Mouse (Mus musculus) myocyte (in vitro differentiated cells): ENCODE data around the gene Bud23. TPM values are rescaled to one million over a fixed set of nuclear protein-coding genes. Genes with fewer than 3 reads are reported as not detected.

Source experiments
- H3K27me3 ChIP-seq: one replicate; pipeline ENCODE4 v1.6.1; 2011; ENCODE audit not compliant: control insufficient read depth, insufficient read depth, insufficient read length
- H3K36me3 ChIP-seq: one replicate; pipeline ENCODE4 v1.6.1; 2011; ENCODE audit not compliant: control insufficient read depth, insufficient read depth
- H3K4me2 ChIP-seq: one replicate; pipeline ENCODE4 v1.6.1; 2011; ENCODE audit warnings: low read depth, control low read depth
- H3K4me3 ChIP-seq: one replicate; pipeline ENCODE4 v1.5.1; 2011; ENCODE audit warnings: mild to moderate bottlenecking, control low read depth, moderate library complexity
- H3K79me2 ChIP-seq: one replicate; pipeline ENCODE4 v1.6.1; 2011; ENCODE audit not compliant: control insufficient read depth, insufficient read depth
- H3ac ChIP-seq: one replicate; pipeline ENCODE4 v1.6.1; 2011; ENCODE audit not compliant: control insufficient read depth, insufficient read length
- CEBPB ChIP-seq: IDR thresholded peaks from 2 replicates; pipeline ENCODE4 v1.6.1; 2011; ENCODE audit warnings: mild to moderate bottlenecking, moderate library complexity; ENCODE audit not compliant: poor library complexity, insufficient read depth, severe bottlenecking
- E2F4 ChIP-seq: IDR thresholded peaks from one replicate; pipeline ENCODE4 v1.6.1; 2011; ENCODE audit warnings: mild to moderate bottlenecking, control low read depth, moderate library complexity; ENCODE audit not compliant: insufficient read depth
- MAX ChIP-seq: IDR thresholded peaks from one replicate; pipeline ENCODE4 v1.6.1; 2011; ENCODE audit warnings: low read depth, mild to moderate bottlenecking, control low read depth
- MYOD1 ChIP-seq, 3 experiments: IDR thresholded peaks; one replicate each; pipeline ENCODE4 v1.6.1; 2011; ENCODE audit warnings: control low read depth in 2 of 3, low read depth in 2 of 3, mild to moderate bottlenecking in 2 of 3, moderate library complexity in 1 of 3; ENCODE audit not compliant: insufficient read length in 2 of 3, control insufficient read depth in 1 of 3
- MYOG ChIP-seq, 3 experiments: IDR thresholded peaks; one replicate each; pipeline ENCODE4 v1.6.1; 2011; ENCODE audit warnings: control low read depth in 2 of 3, low read depth in 2 of 3, mild to moderate bottlenecking in 2 of 3; ENCODE audit not compliant: insufficient read length in 2 of 3, control insufficient read depth in 1 of 3, insufficient read depth in 1 of 3
- POLR2A ChIP-seq: IDR thresholded peaks from one replicate; pipeline ENCODE4 v1.6.1; 2011; ENCODE audit warnings: low read depth, mild to moderate bottlenecking, control low read depth, moderate library complexity; ENCODE audit not compliant: insufficient read length
- POLR2AphosphoS2 ChIP-seq: IDR thresholded peaks from one replicate; pipeline ENCODE4 v1.6.1; 2011; ENCODE audit warnings: low read depth, control low read depth; ENCODE audit not compliant: insufficient read length
- REST ChIP-seq: IDR thresholded peaks from one replicate; pipeline ENCODE4 v1.6.1; 2011; ENCODE audit warnings: mild to moderate bottlenecking, control low read depth, moderate library complexity; ENCODE audit not compliant: insufficient read depth, insufficient read length
- SRF ChIP-seq: IDR thresholded peaks from one replicate; pipeline ENCODE4 v1.6.1; 2011; ENCODE audit warnings: low read depth; ENCODE audit not compliant: control insufficient read depth, insufficient read length
- TCF12 ChIP-seq: IDR thresholded peaks from one replicate; pipeline ENCODE4 v1.6.1; 2011; ENCODE audit warnings: mild to moderate bottlenecking, control low read depth; ENCODE audit not compliant: poor library complexity, insufficient read depth, severe bottlenecking
- TCF3 ChIP-seq: IDR thresholded peaks from one replicate; pipeline ENCODE4 v1.6.1; 2011; ENCODE audit warnings: low read depth, control low read depth; ENCODE audit not compliant: insufficient read length
- USF1 ChIP-seq: IDR thresholded peaks from one replicate; pipeline ENCODE4 v1.6.1; 2011; ENCODE audit warnings: low read depth, mild to moderate bottlenecking, control low read depth, moderate library complexity
- polyA plus RNA-seq: library from polyadenylated mRNA; unstranded; fragments of >200 nt; fragmentation: generic; extraction: Trizol; gene quantifications from one replicate; pipeline ENCODE4 v1.2.1, GENCODE M21; 2012; ENCODE audit warnings: missing spikeins

Gene Bud23
- polyA plus RNA-seq, 1 experiment = 51.8 TPM

DNA sequence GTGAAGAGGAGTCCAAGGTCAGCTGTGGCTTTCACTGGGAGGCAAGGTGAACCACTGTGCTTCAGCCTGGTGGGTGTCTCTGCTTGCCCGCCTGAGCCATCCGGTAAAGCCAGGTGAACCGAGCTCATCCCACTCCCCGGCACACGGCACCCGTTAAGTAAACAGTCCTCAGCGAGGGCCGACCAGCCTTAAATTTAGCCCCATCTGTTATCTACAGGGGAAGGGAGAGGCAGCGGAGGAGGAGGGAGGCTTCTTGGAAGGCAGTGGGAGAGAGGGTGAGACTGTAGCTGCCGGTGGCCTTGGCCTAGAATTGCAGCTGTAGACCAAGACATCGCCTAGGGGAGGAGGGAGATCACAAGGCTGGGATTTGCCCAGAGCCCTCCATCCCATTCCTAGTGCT, 24.0 kb downstream of the Bud23 start:
- TF ChIP-seq USF1 = no peak
- no peak for TF ChIP-seq E2F4
- no peak for TF ChIP-seq CEBPB
- no peak for TF ChIP-seq TCF3
- TF ChIP-seq MYOD1 (IDR thresholded peaks at IDR 0.05; ENCODE audit: control insufficient read depth in 1 of 3, insufficient read length in 2 of 3, low read depth in 2 of 3) = no peak
- Histone ChIP-seq H3ac (no peak overlapping the region), H3K27me3 (no peaks in the 10 kb centered on the region), H3K4me2 (no peak overlapping the region), H3K79me2 (no peaks in the 10 kb centered on the region), H3K36me3 (no peaks in the 10 kb centered on the region), H3K4me3 (no peak overlapping the region)

DNA sequence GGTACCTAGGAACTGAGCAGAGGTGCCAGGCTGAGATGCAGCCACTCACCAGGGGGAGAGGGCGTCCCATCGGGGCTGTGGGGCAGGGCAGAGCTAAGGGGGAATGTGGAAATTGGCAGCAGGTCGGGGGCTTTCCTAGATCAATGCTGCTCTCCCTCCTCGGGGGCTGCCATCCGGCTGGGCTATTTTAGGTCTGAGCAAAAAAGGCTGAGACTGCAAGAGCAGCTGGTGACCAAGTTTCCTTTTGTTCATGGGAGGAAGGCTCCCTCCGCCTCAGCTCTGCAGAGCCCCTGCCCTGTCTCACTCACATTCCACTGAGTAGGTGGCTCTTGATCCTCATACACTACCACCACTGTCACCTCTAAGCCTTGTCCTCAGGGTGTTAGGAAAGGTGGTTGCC, 24.7 kb downstream of the Bud23 start:
- Histone ChIP-seq H3K36me3 (no peaks in the 10 kb centered on the region), H3K79me2 (no peaks in the 10 kb centered on the region), H3K4me2 (no peak overlapping the region), H3K4me3 (no peak overlapping the region), H3ac (no peak overlapping the region), H3K27me3 (no peaks in the 10 kb centered on the region)
- TF ChIP-seq MAX (no peak), TCF3 (no peak), CEBPB (no peak), POLR2A (no peak), MYOG (IDR thresholded peaks at IDR 0.05; ENCODE audit: control insufficient read depth in 1 of 3, insufficient read depth in 1 of 3, insufficient read length in 2 of 3, low read depth in 2 of 3) (no peak), POLR2AphosphoS2 (no peak), SRF (no peak), MYOD1 (IDR thresholded peaks at IDR 0.05; ENCODE audit: control insufficient read depth in 1 of 3, insufficient read length in 2 of 3, low read depth in 2 of 3) (no peak), TCF12 (no peak)

DNA sequence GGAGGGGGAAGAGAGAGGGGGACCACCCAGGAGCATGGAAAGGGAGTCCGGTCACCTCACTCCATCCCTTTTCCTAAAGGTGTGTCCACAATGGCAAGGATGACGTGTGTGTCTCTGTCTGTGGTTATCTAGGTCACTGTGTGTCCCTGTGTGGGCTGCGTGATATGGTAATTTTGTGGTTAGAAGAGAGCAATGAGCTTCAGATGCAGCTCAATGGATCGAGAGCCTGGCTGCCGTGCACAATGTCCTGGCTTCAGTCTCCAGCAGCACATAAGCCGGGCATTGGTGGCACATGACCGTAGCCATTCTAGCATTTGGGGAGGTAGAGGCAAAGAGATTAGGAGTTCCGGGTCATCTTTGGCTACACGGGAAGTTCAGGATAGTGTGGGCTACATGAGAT, 25.2 kb downstream of the Bud23 start:
- no peak for TF ChIP-seq TCF3
- TF ChIP-seq CEBPB = no peak
- no peak overlapping the region for H3K4me3 ChIP-seq
- H3K36me3 ChIP-seq = no peaks in the 10 kb centered on the region
- no peaks in the 10 kb centered on the region for H3K27me3 ChIP-seq
- no peaks in the 10 kb centered on the region for H3K79me2 ChIP-seq
- H3K4me2 ChIP-seq = no peak overlapping the region
- no peak overlapping the region for H3ac ChIP-seq

DNA sequence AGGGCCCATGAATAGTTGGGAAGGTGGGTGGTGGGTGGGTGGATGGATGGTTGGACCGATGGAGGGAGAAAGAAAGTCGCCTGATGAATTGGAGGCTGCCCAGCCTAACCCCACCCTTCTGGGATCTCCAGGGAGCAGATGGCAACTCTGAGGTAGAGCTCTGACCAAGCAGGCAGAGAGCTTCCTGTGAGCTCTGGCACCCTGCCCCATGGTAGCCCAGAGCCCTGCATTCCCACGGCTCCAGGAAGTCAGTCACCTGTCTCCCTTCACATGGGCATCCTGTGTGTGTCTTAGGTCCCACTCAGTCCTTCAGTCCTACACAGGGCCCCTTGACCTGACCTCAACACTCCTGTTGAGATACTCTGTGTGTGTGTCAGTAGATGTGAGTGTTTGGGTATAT, 26.8 kb downstream of the Bud23 start:
- Histone ChIP-seq H3K36me3 (no peaks in the 10 kb centered on the region), H3K27me3 (no peaks in the 10 kb centered on the region), H3K79me2 (peaks cover 3% of the 10 kb centered on the region), H3K4me2 (no peak overlapping the region), H3K4me3 (no peak overlapping the region), H3ac (no peak overlapping the region)
- TF ChIP-seq E2F4 = no peak

DNA sequence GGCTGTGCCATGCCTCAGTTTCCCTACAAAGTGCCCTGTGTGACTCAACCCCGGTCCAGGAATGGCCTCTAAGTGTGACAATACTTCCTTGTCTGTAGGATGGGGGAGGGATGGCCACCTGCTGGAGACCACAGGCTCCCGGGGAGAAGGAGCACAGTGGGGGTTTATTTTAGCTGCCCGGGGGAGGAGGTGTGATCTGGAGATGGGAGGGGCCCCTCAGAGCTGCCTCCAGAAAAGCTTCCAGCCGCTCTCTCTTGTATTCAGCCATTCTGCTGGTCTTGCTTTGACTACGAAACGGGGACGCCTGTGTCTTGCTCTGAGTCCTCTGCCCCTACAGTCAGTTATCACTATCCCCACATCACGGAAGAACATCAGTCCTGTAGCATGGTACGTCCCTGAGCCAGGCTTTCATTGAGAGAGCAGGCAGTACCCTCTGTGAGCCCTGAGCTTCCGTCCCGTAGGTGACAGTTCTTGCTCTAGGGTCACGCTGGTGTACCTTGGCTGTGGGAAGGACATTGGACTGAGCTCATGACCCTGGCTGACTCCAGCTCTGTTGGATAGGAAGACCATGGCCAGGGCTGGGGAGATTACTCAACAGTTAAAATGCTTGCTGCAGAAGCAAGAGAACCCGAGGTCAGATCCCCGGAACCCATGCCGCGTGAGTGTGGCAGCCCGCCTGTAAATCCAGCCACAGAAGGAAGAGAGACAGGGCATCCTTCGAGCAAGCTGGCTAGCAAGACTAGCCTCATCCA, 29.0 kb downstream of the Bud23 start:
- no peak for TF ChIP-seq SRF
- TF ChIP-seq REST = no peak
- no peak for TF ChIP-seq TCF12
- TF ChIP-seq E2F4 = no peak
- TF ChIP-seq CEBPB = no peak
- no peak for TF ChIP-seq MYOD1 (IDR thresholded peaks at IDR 0.05; ENCODE audit: control insufficient read depth in 1 of 3, insufficient read length in 2 of 3, low read depth in 2 of 3)
- TF ChIP-seq POLR2A = no peak
- TF ChIP-seq POLR2AphosphoS2 = no peak
- no peak for TF ChIP-seq MYOG (IDR thresholded peaks at IDR 0.05; ENCODE audit: control insufficient read depth in 1 of 3, insufficient read depth in 1 of 3, insufficient read length in 2 of 3, low read depth in 2 of 3)
- no peak for TF ChIP-seq MAX
- no peak for TF ChIP-seq USF1
- TF ChIP-seq TCF3 = no peak
- H3K36me3 ChIP-seq = no peaks in the 10 kb centered on the region
- H3K4me3 ChIP-seq = no peak overlapping the region
- no peak overlapping the region for H3ac ChIP-seq
- H3K79me2 ChIP-seq = peaks cover 3% of the 10 kb centered on the region
- no peaks in the 10 kb centered on the region for H3K27me3 ChIP-seq
- no peak overlapping the region for H3K4me2 ChIP-seq

DNA sequence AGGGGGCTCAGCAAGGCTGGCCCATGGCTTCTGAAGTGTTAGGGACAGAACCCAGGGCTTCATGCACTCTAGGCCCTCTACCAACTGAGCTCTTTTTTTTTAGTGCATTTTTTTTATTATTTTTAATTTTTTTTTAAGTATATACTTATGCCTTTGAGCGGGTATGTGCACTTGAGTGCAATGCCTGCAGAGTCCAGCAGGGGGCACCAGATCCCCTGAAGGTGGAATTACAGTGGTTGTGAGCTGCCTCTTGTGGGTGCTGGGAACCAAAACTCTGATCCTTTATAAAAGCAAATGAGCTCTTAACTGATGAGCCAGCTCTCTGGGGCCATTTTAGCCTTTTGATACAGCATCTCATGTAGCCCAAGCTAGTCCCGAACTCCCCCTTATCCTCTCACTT, 30.2 kb downstream of the Bud23 start:
- Histone ChIP-seq H3K36me3 (no peaks in the 10 kb centered on the region), H3K27me3 (no peaks in the 10 kb centered on the region), H3K4me3 (no peak overlapping the region), H3K4me2 (no peak overlapping the region), H3ac (no peak overlapping the region), H3K79me2 (peaks cover 3% of the 10 kb centered on the region)
- TF ChIP-seq POLR2A = no peak
- TF ChIP-seq MYOG (IDR thresholded peaks at IDR 0.05; ENCODE audit: control insufficient read depth in 1 of 3, insufficient read depth in 1 of 3, insufficient read length in 2 of 3, low read depth in 2 of 3) = no peak
- TF ChIP-seq POLR2AphosphoS2 = no peak
- TF ChIP-seq SRF = no peak
- TF ChIP-seq REST = no peak
- TF ChIP-seq USF1 = no peak
- TF ChIP-seq MAX = no peak
- TF ChIP-seq TCF3 = no peak
- no peak for TF ChIP-seq TCF12
- no peak for TF ChIP-seq MYOD1 (IDR thresholded peaks at IDR 0.05; ENCODE audit: control insufficient read depth in 1 of 3, insufficient read length in 2 of 3, low read depth in 2 of 3)
- TF ChIP-seq E2F4 = no peak
- no peak for TF ChIP-seq CEBPB
